Mouse (Mus musculus) midbrain, postnatal 0 days (tissue): Measurements from ENCODE around the gene Tcap. TPM values are rescaled to one million over a fixed set of nuclear protein-coding genes. Genes with fewer than 3 reads are reported as not detected.

Source experiments
- ATAC-seq: fragments of 200-750 bp; cut with Nextera tagmentation; 2 replicates; pipeline ENCODE4 v1.8.0; 2017; ENCODE audit warnings: moderate number of reproducible peaks, mild to moderate bottlenecking, moderate TSS enrichment, moderate library complexity; ENCODE audit not compliant: low FRiP score
- DNase-seq: peaks from one replicate; pipeline ENCODE4 v3.0.0-alpha.2; 2015; ENCODE audit warnings: low spot score
- H3K27ac ChIP-seq: fragments of 300-500 bp; sonication (generic); 2 replicates; pipeline ENCODE4 v1.5.1; 2014; ENCODE audit warnings: low read depth, mild to moderate bottlenecking, low read length, mixed read lengths
- H3K27me3 ChIP-seq: fragments of 300-500 bp; sonication (generic); 2 replicates; pipeline ENCODE4 v1.6.1; 2014; ENCODE audit warnings: low read length, control low read depth, mixed read lengths; ENCODE audit not compliant: insufficient read depth
- H3K36me3 ChIP-seq: fragments of 300-500 bp; sonication (generic); 2 replicates; pipeline ENCODE4 v1.6.1; 2014; ENCODE audit warnings: low read length, control low read depth, mixed read lengths; ENCODE audit not compliant: insufficient read depth
- H3K4me1 ChIP-seq: fragments of 300-500 bp; sonication (generic); 2 replicates; pipeline ENCODE4 v1.6.1; 2014; ENCODE audit warnings: mild to moderate bottlenecking, control low read depth, antibody characterized with exemption, low read length, mixed read lengths; ENCODE audit not compliant: insufficient read depth
- H3K4me2 ChIP-seq: fragments of 300-500 bp; sonication (generic); 2 replicates; pipeline ENCODE4 v1.6.1; 2014; ENCODE audit warnings: low read depth, mild to moderate bottlenecking, low read length, mixed read lengths; ENCODE audit not compliant: poor library complexity, severe bottlenecking
- H3K4me3 ChIP-seq: fragments of 300-500 bp; sonication (generic); 2 replicates; pipeline ENCODE4 v1.5.1; 2014; ENCODE audit warnings: low read depth, mild to moderate bottlenecking, low read length, moderate library complexity
- H3K9ac ChIP-seq: fragments of 300-500 bp; sonication (generic); replicated peaks from 2 replicates; pipeline ENCODE4 v1.6.1; 2014; ENCODE audit warnings: mild to moderate bottlenecking, low read length, moderate library complexity, mixed read lengths; ENCODE audit not compliant: poor library complexity, severe bottlenecking
- H3K9me3 ChIP-seq: fragments of 300-500 bp; sonication (generic); 2 replicates; pipeline ENCODE4 v1.6.1; 2016; ENCODE audit warnings: low read length, control low read depth
- CTCF ChIP-seq: IDR thresholded peaks from 2 replicates; pipeline ENCODE4 v1.5.1; 2016; ENCODE audit warnings: antibody characterized with exemption, mild to moderate bottlenecking
- WGBS: fragments of 180-500 bp; shearing (Covaris S2); extraction: QIAGEN DNeasy Blood & Tissue Kit; methylation state at CpG from one replicate; pipeline ENCODE4 v1.1.7; 2014; 5-methylcytosine and 5-hydroxymethylcytosine counted together
- polyA plus RNA-seq: library from polyadenylated mRNA; unstranded; fragments of >200 nt; fragmentation: Nextera tagmentation; extraction: Ambion mirVana; gene quantifications from 2 replicates; pipeline ENCODE4 v1.2.1, GENCODE M21; 2015
- total RNA-seq: library from RNA; depleted of rRNA; stranded (reverse); fragments of >200 nt; gene quantifications from 2 replicates; pipeline ENCODE4 v1.2.3, GENCODE M21; 2014

Tcap gene
- total and polyA plus RNA-seq, 2 experiments from 2014 or later: not detected

DNA sequence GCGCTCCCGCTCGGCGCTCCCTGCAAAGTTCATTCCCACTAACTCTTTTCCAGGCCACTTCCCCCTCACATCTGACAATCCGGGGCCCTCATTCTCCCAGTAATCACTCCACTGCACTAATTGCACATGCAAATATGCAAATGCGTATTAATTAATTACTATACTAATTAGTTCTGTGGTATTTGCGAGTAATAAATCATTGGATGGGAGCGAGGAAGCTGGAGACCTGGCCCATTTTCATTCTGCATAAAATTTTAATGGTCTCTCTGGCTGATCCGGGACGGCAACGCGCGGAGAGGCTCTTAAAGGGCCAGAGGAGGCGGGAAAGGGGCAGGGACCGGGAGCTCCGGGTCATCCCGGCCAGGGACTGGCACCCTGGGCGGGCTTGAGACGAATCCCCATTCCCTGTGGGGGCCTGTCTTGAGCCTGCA is 44.5 kb upstream of the Tcap start:
- no peak for TF ChIP-seq CTCF
- Histone ChIP-seq H3K4me2 (peak overlapping the region; percentile 97), H3K4me1 (0 out of 2 replicates have a peak, but pooled peaks cover 3% of the 10 kb centered on the region), H3K4me3 (peak overlapping the region; percentile 56), H3K27me3 (peaks cover 67% of the 10 kb centered on the region), H3K36me3 (no peaks in the 10 kb centered on the region), H3K9me3 (no peaks in the 10 kb centered on the region), H3K9ac (peak overlapping the region; percentile 65), H3K27ac (no peak overlapping the region)
- ATAC-seq (no peak), DNase-seq (peak; percentile 57)
- WGBS: 2% methylated on average over 19 of the region's 19 CpGs

DNA sequence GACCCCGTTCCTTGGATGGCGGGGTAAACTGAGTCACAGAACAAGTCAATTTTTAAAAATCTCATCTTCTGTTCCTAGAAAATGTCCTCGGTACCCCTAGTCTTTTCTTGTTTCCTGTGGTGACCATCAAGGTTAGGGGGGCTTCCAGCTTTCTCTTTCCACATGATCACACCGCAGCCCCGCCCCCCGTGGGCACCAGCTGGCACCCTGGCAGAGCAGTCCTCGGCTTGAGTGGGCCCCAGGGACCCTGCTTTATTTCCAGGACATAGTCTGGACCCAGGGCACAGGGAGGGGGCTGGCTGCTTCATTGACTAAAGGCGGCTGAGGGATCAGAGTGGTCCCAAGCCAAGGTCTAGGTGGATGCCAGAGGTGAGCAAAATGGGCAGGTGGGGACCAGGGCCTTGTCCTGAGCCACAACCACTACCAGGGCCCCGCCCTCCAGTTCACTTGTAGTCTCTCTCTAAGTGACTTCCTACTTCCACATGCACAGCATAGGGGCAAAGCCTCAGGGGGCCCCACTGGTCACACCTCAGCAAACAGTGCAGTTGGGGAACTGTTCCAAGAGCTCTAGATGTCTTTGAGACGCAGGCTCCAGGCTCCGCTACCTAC is 43.8 kb upstream of the Tcap start:
- DNase-seq (no peak), ATAC-seq (no peak)
- TF ChIP-seq CTCF: no peak
- Histone ChIP-seq H3K27ac (no peak overlapping the region), H3K27me3 (peaks cover 61% of the 10 kb centered on the region), H3K9me3 (no peaks in the 10 kb centered on the region), H3K4me3 (peak overlapping the region; percentile 56; the same call in 1 of the 2 replicates), H3K9ac (peak overlapping the region; percentile 65; the same call in 1 of the 2 replicates), H3K4me1 (0 out of 2 replicates have a peak, but pooled peaks cover 3% of the 10 kb centered on the region), H3K36me3 (no peaks in the 10 kb centered on the region), H3K4me2 (peak overlapping the region; percentile 97)
- WGBS: 10% methylated on average over 11 of the region's 11 CpGs

DNA sequence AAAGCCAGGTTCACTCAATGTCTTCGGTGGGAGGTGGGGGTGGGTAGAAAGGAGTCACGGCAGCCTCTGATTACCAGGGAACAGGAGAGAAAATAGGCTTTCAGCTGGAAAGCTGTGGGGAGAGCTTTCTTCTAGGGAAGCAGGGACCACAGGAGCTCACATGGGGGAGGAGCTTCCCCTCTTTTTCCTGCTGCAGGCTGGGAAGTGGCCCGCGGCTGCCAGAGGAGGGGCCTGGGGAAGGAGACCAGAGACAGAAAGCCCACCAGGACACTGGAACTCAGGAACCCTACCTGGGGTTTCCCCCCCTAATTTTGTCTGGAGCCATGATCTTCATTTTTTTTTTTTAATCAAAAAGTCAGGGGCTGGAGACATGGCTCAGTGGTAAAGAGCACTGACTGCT is 43.0 kb upstream of the Tcap start:
- H3K4me3 ChIP-seq: no peak overlapping the region
- H3K27ac ChIP-seq: no peak overlapping the region
- WGBS: 19% methylated on average over 2 of the region's 4 CpGs
- peaks cover 53% of the 10 kb centered on the region for H3K27me3 ChIP-seq
- no peak for TF ChIP-seq CTCF
- no peaks in the 10 kb centered on the region for H3K9me3 ChIP-seq
- H3K4me2 ChIP-seq: no peak overlapping the region
- ATAC-seq: no peak
- 0 out of 2 replicates have a peak, but pooled peaks cover 3% of the 10 kb centered on the region for H3K4me1 ChIP-seq
- DNase-seq: no peak
- H3K9ac ChIP-seq: no peak overlapping the region
- no peaks in the 10 kb centered on the region for H3K36me3 ChIP-seq

DNA sequence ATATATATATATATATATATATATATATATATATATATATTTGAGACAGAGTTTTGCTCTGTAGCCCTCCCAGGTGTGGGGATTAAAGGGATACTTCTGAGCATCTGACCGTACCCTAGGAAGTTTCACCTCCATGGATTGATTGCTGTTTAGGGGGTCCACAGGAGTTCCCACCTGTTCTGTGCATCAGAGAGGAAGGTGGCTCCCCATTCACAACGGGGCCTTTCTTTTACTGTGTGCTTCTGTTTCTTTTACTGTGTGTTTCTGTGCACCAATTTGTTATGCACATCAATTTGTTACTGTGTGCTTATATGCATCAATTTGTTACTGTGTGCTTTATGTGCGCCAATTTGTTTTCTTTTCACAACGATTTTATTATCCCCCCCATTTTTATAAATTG is 42.4 kb upstream of the Tcap start:
- Histone ChIP-seq H3K27me3 (peaks cover 51% of the 10 kb centered on the region), H3K27ac (no peak overlapping the region), H3K4me1 (0 out of 2 replicates have a peak, but pooled peaks cover 3% of the 10 kb centered on the region), H3K9ac (no peak overlapping the region), H3K36me3 (no peaks in the 10 kb centered on the region), H3K4me2 (no peak overlapping the region), H3K4me3 (no peak overlapping the region), H3K9me3 (no peaks in the 10 kb centered on the region)
- WGBS: 60% methylated on average over 4 of the region's 4 CpGs
- TF ChIP-seq CTCF: no peak
- no peak for ATAC-seq
- no peak for DNase-seq

DNA sequence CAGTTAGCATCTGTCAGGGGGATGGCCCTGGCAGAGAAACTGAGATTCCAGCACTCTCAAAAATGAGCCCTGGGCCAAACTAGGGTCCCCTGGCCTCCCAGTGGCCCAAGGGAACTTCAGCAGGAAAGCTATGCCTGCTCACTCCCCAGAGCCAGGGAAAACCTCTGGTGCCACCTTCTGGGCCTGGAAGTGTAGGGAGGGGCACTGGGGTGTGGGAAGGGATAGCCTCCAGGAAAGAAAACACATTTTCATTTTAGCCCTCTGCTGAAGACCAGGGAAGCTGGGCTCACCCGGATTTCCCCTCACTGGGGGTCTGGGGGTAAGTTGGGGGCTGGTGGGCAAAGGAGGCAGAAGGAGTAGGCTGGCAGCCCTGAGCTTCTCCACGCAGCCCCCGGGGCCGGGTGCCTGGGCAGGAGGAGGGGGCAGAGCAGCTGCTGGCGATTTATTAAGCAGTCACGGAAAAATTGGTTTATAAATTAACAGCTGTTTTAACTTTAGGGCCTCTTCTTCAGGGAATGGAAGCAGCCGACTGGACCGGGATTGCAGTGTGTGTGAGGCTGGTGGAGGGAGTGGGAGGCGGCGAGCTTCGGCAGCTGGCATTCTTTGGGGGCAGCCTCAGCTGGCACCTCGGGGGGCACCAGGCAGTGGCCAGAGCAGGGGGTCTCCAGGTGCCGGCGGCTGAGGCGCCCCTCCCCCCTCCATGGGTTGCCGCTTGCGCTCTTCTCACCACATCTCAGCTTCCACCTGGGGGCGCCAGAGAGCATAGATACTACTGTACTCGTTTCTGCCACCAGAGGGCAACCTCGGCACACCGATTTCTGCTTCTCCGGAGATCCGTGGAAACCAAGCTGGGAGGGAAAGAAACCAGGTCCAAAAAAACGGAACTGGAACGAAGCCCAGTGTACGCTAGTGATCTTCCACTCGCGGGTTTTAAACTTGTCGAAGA is 41.3 kb upstream of the Tcap start:
- DNase-seq: peak; percentile 92
- Histone ChIP-seq H3K36me3 (no peaks in the 10 kb centered on the region), H3K9me3 (no peaks in the 10 kb centered on the region), H3K4me3 (peak overlapping the region; percentile 31; the same call in 1 of the 2 replicates), H3K27me3 (peaks cover 52% of the 10 kb centered on the region), H3K9ac (no peak overlapping the region), H3K4me1 (0 out of 2 replicates have a peak, but pooled peaks cover 3% of the 10 kb centered on the region), H3K4me2 (peak overlapping the region; percentile 66), H3K27ac (no peak overlapping the region)
- under 1% methylated on average over 27 of the region's 29 CpGs for WGBS
- peak; percentile 100 for TF ChIP-seq CTCF
- ATAC-seq: peak; percentile 55
